Mouse (Mus musculus): ENCODE data around the gene Rbfox1.

Gene Rbfox1

GRCm38 (mm10) chr16:7034231-7034630, 1149.1 kb downstream of the Rbfox1 start:
- DNase-seq (ENCODE audit: low read depth, low spot score): no peak

- no peak for DNase-seq (ENCODE audit: low read depth, low spot score)
Measured at GRCm38 (mm10) chr16:7036566-7036965, 1151.4 kb downstream of the Rbfox1 start.

DNA sequence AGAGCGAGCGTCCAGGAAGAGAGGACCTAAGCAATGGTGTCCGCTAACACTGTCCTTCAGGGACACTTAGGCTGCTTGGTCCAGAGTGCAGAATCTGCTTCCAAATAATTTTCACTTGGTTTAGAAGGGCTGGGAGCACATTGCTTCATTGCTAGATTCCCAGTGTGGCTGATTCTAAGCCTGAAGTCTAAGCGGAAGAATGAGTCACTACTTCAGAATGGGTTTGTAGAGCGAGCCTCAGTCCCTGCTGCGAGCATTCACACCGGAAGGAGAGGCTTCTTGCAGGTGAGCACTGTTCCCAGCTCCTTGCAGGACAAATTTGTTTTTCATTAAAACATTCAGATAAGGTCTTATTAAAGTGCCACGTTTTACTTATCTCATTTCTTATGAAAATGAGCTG, 1151.8 kb downstream of the Rbfox1 start:
- no peak for DNase-seq (ENCODE audit: low read depth, low spot score)

DNA sequence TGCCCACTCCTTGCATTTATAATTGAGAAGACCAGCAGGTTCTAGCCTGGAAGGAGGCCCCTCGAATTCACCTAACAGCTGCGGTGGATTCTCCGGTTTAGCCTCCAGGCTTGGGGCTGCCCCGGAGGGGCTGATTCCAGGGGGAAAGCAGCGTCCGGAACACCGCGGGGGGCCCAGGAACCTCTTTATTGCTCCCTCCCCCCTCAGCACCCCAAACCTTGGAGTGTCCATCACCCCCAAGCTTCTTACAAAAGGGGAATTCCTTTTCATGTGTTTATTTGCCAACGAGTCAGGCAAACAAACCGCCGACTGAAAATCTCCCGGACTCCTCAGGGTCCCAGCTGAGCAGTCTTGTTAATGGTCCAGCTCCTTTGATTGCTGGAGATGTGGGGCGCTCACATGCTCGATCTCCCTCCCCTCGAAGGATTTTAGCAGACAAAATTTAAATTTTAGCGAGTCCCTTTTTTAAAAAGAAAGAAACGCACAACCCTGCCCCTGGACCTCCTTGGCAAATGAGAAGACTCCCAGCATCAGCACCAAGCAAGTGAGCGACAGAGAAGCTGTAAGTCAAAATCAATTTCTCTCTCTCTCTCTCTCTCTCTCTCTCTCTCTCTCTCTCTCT, 1153.6 kb downstream of the Rbfox1 start:
- DNase-seq (ENCODE audit: low read depth, low spot score): no peak

DNA sequence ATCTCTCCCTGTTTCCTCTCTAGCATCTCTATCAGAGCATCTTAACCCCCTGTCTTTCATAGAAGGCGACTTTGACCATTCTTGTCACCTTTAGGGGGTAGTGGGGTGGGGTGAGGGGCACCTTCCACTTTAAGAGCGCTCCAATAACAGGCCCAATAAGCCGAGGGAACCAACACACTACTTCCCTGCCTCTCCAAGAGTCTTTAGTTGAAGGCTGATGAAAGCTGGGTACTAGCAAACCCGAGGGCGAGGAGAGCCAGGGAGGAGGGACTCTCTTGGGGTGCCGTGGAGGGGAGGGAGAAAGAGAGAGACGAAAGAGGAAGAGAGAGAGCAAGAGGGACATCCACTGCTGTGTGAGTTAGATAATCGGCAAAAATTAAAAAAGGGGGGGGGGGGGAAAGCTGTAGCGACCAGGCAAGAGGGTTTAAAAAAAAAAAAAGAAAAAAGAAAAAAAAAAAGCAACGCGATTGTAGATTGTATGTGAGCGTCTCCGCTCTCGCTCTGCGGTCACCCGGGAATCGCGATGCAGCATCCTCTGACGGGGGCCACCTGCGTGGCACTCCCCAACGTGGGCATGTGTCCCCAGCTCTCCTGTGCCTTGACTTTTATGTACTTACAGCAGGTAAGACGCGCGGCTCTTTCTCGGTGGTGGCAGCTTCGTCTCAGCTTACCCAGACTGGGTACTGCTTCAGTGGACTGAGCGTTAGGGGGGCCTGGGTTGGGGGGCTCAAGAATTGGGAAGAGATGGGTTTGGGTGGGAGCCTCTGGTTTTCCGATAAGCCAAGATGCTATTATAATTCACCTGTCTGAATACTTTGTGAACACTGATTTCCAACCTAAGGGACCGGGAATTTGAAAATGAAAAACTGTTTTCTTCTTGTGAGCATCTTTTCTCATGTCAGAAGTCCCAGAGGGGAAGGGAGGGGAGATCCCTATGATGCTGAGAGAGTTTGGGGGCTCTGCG, 1154.5 kb downstream of the Rbfox1 start:
- DNase-seq (ENCODE audit: low read depth, low spot score): no peak

DNA sequence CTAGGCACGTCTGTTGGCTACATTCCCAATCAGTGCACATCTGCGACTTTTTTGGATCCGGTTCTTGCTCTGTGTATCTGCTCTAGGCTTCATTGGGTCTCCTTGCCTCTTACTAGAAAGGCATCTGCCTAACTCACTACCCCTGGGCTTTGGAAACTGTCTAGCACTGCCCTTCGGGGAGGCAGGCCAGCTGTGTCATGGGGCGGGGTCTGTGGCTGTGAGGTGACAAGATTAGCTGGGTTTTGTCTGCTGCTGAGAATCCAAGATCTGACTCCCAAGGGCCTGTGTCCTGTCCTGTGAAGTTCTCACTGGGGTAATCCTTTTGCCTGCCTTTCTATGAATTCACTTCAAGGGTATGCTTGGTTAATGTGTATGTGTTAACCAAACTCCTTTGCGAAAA, 1155.5 kb downstream of the Rbfox1 start:
- DNase-seq (ENCODE audit: low read depth, low spot score): no peak

DNA sequence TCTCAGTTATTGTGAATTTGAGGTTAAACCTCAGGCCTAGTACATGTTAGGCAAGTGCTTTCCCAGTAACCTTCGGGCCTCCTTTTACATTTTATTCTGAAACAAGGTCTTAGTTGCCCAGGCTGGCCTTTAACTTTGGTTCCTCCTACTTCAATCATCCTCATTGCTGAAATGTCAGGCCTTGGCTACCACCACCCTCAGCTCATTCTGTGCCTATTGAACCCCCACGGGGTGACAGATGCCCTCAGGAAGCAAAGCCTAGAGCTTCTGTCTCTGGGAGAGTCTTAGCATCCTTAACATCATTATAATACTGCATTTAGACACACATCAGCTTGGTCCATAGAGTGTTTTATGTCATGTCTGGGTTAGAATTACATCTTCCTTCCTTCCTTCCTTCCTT, 1162.3 kb downstream of the Rbfox1 start:
- DNase-seq (ENCODE audit: low read depth, low spot score): no peak

DNA sequence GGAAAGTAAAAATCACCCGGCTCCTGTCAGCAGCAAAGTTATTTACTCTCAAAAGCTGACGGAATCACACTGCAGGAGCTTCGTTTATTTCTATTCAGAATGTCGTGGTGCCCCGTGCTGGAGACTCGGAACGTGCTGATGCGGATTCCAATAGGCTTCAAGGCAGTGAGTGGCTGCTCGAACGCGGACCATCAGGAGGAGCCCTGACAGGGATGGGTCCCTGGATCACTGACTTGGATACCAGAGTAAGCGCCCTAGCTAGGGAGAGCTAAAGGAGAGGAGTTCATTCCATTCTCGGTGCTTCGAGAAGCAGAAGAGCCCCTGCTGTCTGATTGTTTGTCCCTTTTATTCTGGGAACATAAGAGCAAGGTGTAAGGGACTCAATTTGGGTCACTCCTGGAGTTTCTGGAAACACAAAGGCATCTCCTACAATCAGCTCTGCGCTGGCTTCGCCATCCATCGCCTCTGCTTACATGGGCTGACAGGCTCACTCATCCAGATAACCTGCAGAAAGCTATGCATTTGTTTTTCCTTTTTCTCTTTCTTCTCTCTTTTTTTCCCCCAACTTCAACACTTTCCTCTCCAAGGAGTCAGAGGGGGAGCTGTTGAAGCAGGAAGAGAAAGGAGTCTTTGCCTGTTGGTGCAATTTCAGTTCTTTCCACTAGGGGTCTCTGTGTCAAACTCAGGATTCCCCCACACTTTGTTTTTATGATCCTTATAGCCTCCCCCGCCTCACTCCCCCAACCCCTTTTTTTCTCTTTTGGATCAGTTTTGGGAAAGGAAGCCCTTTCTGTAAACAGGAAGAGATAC, 1164.2 kb downstream of the Rbfox1 start:
- DNase-seq (ENCODE audit: low read depth, low spot score): peak; percentile 69

- no peak for DNase-seq (ENCODE audit: low read depth, low spot score)
Measured at GRCm38 (mm10) chr16:7050945-7051344, 1165.8 kb downstream of the Rbfox1 start.

GRCm38 (mm10) chr16:7051991-7052390, 1166.8 kb downstream of the Rbfox1 start:
- DNase-seq (ENCODE audit: low read depth, low spot score): no peak

- DNase-seq (ENCODE audit: low read depth, low spot score): no peak
Measured at GRCm38 (mm10) chr16:7052408-7052807, 1167.3 kb downstream of the Rbfox1 start.

DNA sequence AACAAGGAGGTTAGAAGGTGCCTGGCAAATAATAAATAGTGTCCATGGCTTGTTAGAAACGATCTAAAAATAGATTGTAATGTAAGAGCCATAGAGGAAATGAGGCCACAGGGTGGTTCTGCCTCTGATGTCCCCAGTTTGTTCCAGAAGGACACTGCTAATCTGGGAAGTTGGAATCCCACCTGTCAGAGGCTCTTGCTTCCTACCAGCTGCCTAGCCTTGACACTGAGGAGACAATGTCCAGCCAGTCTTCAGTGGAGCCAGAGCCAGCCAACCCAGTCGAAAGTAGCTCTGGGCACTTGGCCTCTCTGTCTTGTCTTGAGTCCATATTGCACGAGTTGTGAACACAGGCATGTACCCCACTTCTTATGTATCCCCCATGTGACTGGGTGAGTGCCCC, 1172.6 kb downstream of the Rbfox1 start:
- DNase-seq (ENCODE audit: low read depth, low spot score): no peak

- no peak for DNase-seq (ENCODE audit: low read depth, low spot score)
Measured at GRCm38 (mm10) chr16:7058556-7058955, 1173.4 kb downstream of the Rbfox1 start.

GRCm38 (mm10) chr16:7059596-7059995, 1174.4 kb downstream of the Rbfox1 start:
- no peak for DNase-seq (ENCODE audit: low read depth, low spot score)

DNA sequence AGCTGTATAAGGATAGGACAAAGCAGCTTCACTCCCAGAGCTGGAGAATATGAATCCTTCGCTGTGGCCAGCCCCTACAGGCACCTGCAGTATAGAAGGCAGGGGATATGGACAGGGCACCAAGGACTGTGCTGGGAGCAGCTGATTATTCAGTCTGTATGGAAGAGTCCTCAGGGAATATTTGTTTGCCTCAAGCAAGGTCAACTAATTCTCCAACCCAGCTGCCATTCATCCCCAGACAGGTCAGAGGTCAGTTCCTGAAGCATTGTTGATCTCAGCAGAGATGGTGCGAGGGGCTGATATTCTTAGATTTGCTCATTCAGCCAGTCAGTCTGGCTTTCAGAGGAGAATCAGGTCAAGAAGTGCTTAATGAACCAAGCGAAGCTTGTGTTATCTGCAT, 1175.7 kb downstream of the Rbfox1 start:
- no peak for DNase-seq (ENCODE audit: low read depth, low spot score)

DNA sequence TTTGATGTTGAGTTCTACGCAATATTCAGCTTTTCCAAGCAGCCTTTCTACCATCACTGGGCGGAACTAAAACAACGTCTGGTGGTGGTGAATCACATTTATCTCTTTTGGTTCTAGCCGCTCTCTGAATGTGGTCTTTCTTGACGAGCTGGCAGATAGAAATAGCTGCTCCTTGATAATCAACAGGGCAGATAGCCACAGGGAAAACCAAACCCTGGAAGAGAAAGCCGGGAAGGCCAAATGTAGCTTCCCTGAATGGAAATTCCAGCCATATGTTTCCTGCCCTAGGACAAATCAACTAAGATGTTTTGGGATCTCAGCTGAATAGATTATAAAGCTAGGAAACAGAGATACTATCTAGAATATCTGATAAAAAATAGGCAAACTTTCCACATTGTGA, 1177.4 kb downstream of the Rbfox1 start:
- DNase-seq (ENCODE audit: low read depth, low spot score): no peak

DNA sequence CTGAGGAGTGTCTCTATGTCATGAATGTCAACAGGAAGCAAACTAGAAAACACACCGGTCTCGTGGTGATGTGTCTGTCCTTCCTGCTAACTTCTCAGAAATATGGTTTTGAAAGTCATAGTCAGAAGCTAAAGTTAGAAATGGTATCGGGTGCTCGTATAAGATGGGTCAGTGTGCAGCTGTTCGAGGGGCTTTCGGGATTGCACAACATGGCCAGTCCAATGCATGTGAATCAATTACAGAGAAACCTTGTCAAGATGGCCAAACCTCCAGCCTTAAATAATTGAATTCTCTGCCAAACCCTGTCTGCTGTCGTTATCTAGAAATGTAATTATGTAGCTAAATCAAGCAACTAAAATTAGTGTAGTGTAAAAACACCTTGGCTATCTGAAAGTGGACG, 1182.0 kb downstream of the Rbfox1 start:
- DNase-seq (ENCODE audit: low read depth, low spot score): no peak

DNA sequence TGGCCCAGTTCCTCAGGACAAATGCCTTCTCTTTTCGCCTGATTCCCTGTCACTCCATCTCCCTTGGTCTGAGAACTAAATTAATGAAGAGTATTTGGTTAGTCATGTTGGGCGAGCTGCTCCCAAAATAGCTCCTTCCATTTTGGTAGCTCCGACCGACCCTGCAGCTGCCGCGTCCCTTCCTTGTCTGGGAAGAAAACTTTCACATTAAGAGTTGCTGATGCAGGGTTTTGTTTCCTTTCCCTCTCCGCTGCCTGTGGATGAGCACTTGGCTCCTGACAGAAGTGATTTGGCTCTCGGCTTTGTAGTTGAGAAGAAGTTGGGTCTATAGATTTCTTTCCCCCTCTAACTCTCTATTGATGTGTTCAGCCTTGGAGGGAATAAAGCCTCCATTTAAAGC, 1184.4 kb downstream of the Rbfox1 start:
- no peak for DNase-seq (ENCODE audit: low read depth, low spot score)

- no peak for DNase-seq (ENCODE audit: low read depth, low spot score)
Measured at GRCm38 (mm10) chr16:7074786-7075185, 1189.6 kb downstream of the Rbfox1 start.

DNA sequence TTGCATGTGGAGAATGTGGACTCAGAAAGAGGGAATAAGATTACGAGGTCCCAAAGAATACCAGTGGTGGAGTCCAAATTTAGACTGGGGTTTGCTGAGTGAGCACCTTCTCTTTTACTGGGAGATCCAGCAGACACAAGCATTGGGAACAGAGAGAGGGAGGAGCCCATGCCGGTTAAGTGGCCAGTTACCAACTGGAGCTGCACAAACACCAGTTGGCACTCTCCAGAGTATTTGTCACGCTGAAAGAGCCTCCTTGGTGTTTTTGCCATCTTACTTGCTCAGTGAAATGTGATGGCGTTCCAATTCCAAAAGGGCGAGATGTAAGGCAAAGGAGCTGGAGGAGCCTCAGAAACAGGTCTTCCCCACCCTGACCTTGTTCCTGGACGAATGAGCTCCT, 1190.6 kb downstream of the Rbfox1 start:
- DNase-seq (ENCODE audit: low read depth, low spot score): no peak

GRCm38 (mm10) chr16:7076305-7076704, 1191.2 kb downstream of the Rbfox1 start:
- no peak for DNase-seq (ENCODE audit: low read depth, low spot score)

- no peak for DNase-seq (ENCODE audit: low read depth, low spot score)
Measured at GRCm38 (mm10) chr16:7076707-7077106, 1191.6 kb downstream of the Rbfox1 start.

Measured in 3T3-L1 (cell line).